Mouse (Mus musculus) adrenal gland, adult 8-10 months (tissue): ENCODE measurements at regions not wholly inside any gene's neighbourhood (a gene's known extent, or its start where the extent isn't known, plus 50 kb on each side); places are given as distances from the start of the nearest gene placed in this dataset.
A peak's percentile ranks its signal among the peaks of the same experiment; 100 is the strongest.

Source experiments
- DNase-seq: peaks from one replicate; pipeline ENCODE4 v3.0.0; 2022

DNA sequence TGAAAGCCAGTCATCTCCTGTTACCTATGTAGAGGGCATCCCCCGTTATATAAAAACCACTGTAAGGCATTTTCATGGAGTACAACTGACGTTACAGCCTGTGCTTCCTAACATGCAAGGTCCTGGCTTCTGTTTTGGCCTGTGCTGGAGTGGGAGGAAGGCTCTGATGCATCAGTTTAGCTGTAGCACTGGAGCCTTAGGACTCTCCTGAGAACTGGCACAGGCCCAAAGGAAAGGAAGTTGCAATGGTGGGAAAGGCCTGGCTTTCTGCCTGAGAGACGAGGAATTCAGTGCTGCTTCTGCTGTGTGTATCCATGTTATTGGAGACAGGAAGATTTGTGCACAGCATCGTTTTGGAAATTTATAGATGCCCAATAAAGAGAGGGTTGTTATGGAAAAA is 144.2 kb upstream of the Gm5148 start:
- no peak for DNase-seq

DNA sequence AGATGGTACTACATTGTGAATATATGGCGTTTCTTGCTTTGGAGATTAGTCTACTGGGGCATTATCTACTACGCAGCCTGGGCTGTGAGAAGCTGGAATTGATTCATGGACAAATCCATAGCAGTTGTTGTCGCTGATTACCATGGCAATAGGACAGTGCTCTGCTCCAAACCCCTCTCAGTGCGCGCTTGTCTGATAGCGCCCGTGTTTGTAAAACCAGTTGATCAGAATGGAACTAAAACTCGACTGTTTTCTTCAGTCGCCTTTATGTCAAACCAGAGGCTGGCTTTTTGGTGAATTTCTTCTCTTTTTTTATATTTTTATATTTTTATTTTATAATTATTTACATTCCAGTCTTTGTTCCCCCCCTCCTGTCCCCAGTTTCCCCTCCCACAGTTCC is 138.5 kb upstream of the Gm5148 start:
- DNase-seq: no peak

DNA sequence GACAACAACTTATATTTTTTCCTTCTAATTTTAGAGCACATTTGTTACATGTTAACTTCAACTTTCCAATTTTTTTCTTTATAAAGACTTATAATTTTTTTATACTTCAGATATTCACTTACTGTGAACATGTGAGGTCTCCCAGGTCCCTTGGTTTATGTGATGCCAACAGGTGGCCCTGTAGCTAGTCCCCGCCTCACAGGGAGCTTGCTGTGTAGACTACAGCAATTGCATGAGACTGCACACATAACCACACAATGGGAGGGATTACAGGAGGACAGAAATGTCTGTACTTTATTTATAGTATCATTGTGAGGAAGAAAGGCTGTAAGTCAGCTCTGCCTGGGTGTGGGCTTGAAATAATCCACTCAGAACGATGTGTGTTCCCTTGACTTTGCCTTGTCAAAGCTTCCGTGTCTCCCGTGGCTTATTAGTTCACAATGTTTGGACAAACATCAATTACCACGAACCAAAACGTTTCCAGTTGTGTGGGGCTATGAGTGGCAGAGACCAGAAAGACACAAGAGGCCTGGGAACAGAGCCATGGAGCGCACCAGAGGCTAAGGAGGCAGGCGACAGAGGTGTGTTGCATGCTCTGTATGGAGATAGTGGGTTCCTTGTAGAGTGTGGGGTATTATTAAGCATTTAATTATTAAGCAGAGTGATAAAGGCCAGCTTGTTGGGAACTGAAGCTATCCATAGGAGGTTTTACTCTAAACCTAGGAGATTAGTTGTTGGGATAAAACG is 136.6 kb upstream of the Gm5148 start:
- no peak for DNase-seq

DNA sequence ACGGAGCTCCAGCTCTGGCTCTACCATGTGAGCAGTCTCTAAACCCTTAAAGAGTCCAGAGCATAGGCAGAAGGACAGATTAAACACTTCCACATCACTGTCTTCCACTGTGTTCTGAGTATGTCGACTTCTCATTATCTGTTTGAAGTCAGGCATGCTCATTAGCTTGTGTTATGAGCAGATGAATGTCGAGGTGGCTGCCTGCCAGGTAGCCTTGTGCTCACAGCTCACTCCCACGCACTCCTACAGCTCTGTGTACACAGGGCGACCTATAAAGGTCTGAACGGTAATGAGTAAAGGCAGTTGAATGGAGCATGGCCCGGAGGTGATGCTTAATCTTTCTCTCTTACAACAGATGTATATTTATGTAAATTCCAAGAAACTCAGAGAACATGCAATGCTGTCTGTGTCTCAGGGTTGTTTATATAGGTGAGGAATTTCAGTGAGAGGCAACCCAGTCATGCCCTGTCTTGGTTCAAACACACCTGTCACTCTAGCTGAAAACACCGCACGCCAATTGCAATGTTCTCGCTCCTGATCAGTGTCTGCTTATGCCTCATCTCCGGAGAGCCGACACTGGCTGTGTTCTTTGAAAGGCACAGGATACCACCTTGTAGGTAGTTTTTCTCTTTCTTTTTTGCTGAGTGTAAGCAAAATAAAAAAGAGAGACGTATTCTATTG is 135.9 kb upstream of the Gm5148 start:
- no peak for DNase-seq

DNA sequence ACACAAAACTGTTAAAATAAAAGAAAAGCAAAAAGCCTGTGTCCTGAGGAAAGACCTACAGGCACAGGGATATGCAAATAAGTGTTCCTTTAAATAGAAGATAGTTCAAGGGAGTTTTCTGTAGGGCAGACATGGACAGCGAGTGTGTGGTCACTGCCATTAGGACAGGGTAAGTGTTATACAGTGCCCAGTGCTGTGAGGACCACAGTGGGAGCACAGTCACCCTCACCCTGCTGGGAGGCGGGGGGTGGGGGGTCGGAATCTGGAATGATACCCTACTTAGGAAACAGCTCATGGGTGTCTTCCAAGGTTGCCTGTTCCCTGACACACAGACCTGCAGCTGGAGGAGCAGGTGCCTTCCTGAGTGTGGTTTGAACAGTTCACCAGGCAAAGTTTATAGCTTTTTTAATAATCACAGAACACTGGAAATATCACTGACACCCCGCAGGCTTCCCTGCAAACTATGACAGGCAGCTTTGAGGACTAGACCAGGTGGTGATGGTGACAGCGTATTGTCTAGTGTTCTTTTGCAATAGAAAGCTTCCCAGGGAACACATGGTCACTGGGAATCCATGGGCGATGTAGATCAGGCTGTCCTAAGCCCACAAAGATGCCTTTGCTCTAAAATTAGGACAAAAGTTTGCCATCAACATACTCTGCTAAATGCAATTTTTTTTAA is 134.5 kb upstream of the Gm5148 start:
- DNase-seq: no peak

DNA sequence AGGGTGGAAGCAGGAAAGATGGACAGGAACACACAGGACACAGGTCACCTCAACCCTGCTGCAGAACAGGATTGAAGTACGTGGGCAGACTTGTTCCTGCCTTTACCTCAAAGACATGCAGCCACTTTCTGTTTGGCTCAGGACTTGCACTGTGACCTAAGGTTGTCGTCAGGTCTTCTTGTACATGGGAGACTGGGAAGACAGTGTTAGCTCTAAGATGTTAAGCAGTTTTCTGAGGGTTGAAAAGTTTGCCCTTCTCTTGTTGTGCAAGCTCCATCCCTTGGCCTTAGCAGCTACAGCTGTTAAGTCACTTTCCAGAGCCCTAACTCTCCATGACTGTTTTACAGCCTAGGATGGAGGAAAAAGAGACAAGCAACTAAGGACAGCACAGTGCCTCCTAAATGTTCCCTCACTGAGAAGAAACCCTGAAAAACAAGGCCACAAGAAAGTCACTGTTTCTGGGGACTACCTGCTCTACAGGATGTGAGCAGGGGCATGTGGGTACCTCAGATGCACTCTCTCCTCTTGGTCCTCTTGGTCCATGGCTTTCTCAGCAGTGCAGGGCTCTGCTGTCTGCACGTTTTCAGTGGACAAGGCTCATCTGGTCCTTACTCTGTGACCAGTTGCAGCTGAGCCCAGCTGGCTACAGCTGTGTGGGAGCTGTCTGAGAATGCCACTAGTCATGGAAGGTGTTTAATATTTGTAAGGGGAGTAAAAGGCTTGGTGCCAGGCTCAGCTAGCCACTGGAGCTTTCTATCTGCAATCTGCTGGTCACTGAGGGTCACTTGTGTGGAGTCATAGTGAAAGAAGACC is 122.1 kb upstream of the Gm5148 start:
- DNase-seq: no peak

DNA sequence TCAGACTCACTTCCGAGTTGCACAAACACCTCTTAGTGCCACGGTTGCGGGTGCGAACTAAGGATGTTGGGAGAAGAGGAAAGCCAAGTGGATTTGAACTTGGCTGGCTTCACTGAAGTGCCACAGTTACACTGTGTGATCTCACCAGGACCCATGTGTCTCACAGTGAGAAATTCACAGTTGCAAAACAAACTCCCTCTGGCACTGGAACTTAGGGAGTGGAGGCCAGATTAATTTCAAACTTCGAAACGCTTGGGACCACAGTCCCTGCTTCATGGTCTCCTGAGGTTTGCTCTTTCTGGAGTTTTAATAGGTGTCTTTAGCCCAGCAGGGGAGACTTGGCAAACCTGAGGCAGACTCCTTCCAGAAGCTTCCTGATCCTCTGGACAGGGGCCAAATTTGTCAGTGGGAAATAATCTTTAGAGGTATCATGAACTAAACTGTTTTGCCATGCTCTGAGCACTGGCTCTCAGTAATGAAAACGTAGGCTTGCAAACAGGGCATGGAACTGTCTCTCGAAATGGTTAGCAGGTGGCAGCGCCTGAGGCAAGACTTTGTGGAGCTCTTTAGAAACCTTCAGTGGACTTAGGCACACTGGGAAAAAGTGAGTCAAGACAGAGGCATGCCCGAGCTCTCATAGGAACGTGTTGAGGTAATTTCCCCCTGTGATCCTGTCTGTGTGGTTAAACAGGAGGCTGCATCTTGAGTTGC is 121.2 kb upstream of the Gm5148 start:
- DNase-seq: no peak

DNA sequence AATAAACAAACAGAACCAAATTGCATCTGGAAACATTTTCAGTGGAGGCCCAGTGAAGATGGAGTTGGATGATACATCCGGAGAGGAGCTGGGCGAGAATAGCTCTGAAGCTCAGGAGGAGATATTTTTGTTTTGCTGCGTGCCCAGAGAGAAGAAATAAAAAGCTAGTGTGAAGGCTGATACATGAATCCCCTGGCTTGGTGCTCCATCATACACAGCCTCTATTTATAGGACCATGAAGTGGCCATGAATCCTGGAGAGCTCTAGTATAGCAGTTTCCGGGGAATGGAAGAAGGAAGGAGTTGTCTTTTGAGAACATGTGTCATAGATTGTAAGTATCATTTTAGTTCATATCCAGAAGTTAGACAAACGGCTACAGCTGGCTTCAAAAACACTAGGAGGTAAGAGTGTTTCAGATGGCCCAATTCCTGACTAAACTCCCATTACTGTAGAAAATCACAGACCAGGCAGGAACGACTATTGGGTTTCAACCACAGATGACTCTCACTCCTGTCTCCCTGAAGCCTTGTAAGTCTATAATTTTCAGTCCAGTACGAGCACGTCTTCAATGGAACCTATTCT is 120.5 kb upstream of the Gm5148 start:
- no peak for DNase-seq

DNA sequence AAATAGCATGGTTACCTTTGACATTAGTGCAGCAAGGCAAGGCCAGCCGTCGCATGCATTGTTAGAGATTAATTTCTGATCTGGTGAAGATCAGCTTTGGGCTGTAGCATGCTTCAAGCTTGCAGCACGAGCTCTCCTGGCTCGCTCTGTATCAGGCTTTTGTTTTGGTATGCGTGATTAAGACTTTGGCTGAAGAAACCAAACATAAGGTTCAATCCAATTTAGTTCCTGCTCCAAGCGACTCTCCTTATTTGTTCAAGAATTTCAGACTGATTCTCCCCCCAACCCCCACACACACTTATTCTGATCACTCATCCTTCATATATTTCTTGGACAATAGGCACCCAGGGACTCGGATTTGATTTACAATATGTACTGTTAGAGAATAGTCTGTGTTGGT is 118.0 kb upstream of the Gm5148 start:
- no peak for DNase-seq

DNA sequence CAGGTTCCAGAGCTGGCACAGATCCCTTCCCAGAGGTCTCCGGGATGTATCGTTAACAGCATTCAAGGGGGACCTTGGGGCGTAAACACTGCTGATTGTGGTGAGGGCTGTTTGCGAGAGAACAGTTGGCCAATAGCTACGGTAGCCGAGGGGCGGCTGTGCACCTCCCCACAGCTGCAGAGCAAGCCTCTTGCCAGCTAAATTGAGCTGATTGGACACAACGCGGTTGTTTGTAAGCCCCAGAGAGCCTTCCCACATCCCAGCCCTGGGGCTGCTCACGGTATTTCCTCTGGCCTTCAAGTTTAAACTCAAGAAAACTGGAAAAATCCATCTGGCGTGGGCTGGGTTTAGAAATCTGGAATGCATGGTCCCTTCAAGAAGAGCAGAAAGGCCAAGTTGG is 114.6 kb upstream of the Gm5148 start:
- peak; percentile 9 for DNase-seq

DNA sequence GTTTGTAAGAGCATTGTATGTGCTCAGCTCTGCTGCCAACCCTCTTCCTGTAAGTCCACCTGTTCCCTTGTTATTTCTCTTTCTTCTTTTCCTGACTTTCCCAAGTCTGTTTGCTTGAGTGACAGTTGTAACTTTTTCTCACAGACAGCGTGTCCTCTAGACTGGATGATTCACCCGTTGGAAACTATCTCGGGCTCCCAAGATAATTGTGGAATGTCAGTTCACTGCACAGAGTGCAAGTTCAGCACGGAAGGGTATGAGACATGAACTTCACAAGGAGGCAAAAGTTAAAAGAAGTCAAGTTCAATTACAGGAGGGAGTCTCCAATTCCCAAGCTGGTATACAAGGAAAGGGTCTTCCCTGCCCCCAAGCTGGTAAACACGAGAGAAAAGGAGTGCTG is 112.5 kb upstream of the Gm5148 start:
- DNase-seq: no peak

DNA sequence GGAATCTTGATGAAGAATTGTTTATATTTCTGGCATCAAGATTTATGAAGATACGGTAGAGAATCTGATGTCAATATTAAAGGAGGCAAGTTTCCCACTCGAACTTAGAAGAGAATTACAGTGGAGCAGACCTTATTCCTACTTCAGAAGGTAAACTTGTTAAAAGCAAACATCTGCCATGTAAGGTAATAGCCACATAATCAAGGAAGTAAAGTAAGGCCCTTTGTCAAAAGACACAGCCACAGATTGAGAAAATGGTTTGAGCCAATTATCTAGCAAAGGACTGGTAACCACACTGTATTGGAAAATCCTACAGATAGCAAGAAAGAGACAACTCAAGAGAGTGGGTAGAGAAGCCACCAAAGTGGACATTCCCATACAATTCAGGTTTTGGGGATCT is 111.4 kb upstream of the Gm5148 start:
- no peak for DNase-seq

DNA sequence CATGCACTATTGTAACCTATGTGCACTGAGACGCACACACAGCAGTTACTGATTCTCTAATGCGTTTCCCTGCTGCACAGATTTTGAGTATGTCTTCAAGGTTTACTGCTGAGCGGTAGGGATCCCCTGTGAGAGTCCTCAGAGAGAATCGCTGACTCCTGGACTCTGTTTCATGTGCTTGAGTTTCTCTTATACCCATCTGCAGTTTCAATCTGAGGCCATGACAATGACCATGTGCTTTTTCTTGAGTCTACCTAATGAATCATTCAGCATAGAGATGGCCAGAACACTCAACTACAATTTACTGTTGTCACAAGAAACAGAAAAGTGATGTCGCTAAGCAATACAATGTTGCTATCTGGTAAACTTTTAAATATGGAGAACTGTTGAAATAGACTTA is 110.8 kb upstream of the Gm5148 start:
- DNase-seq: no peak

DNA sequence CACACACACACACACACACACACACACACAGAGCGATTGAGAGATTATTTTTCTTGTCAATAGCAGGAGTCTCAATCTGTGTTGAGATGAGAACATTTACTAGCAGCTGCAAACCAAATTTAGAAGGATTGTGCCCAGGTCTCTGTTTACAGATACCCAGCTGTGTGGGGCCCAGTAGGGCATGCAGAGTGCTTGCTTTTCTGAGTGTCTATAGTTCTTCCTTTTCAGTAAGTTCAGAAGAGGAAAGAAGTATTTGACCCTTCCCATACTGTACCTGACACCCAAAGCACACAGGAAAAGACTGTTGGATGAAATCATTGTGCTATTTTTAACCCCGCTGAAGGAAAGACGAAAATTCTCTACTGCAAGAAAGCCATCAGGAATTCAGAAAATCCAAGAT is 110.3 kb upstream of the Gm5148 start:
- no peak for DNase-seq

DNA sequence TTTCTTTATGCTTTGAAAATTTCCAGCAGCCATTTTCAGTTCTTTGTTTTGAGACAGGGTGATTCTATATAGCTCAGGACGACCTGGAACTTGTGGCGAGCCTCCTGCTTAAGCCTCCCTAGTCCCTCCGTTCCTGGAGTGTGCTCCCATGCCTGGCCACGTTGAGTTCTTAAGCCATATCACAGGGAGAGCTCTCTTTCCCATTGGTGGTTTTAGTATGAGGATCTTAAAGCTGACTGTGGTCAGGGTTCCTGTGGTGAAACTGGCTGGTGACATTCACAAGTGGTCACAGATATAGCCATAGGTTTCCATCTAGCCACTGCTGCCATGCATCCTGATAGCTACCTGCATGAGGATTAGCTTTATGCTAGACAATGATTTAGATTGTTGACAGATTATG is 109.1 kb upstream of the Gm5148 start:
- no peak for DNase-seq

DNA sequence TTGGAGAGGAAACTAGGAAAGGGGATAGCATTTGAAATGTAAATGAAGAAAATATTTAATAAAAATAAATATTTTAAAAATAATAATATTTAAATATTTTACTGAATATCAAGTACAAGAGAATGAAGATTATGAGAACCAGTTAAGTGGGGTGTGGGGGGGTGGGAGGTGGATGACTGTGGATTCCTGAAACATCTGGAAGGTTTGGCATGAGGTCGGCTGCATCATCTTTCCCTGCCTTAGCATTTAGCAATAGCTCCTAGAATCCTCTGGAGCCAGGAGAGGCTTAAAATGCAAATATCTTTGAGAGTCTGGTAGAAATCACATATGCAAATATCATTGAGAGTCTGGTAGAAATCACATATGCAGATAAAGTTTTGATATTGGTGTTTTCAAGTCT is 103.3 kb upstream of the Gm5148 start:
- DNase-seq: no peak

DNA sequence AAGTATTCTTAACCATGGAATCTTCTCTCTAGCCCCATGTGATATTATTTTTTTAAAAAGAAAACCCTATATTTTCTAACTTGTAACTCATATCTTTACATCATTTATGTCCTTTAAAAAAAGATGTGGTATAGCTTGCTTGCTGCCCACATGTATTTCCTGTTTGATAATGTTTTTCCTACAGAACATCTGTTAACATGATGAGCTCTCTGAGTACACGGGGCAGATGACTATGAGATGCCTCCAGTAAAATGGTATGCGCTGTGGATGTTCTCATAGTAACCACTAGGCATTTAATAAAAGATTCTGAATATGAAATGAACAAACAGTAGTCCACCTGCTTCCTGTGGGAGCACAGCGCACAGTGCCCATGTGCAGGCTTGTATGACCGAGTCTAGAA is 101.3 kb upstream of the Gm5148 start:
- DNase-seq: no peak

DNA sequence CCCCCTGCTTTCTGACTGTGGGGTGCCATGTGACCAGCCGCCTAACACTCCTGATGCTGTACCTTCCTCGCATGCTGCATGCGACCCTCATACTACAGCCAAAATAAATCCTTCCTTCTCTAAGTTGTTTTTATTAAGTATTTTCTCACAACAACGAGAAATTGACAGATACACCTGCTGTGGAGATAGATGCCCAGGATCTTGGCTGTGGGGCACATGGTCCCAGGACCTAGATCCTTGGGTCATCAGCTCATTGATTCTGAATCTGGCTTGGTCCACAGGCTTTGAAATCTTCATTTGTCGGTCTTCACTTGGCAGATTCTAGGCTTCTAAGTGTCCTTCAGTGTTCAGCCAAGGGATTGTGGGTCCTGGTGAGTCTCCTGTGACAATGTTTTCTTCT is 100.4 kb upstream of the Gm5148 start:
- DNase-seq: no peak

DNA sequence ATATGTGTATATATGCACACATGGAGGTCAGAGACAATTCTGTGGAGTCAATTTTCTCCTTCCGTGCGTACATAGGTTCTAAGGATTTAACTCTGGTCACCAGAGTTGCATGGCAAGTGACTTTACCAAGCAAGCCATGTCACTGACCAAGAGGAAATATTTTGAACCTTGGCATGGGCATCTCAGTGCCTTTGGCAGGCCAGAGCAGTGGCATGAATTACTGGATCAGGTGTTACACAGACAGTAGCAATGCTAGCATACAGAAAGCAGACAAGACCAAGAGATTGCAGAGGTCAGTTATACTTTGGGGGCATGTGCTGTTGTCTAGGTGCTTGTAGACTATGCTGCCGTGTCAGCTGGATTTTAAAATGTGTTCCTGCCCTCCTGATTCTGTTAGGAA is 95.2 kb upstream of the Gm5148 start:
- DNase-seq: no peak

DNA sequence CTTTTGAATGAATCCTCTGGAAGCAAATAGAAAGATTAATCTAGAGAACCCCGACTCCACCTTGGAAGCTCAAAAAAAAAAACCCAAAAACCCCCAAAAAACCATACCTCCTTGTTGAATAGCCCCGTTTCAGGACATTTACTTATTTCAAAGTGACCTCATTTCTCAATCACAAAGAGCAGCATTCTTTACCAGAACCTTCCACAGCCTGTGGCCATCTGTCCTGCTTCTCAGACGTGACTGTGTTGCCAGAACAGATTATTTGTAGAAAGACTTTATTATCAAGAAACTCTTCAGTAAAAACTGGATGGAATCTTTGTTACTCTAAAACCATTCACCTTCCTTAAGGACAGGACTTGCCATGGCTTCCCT is 93.1 kb upstream of the Gm5148 start:
- DNase-seq: no peak

DNA sequence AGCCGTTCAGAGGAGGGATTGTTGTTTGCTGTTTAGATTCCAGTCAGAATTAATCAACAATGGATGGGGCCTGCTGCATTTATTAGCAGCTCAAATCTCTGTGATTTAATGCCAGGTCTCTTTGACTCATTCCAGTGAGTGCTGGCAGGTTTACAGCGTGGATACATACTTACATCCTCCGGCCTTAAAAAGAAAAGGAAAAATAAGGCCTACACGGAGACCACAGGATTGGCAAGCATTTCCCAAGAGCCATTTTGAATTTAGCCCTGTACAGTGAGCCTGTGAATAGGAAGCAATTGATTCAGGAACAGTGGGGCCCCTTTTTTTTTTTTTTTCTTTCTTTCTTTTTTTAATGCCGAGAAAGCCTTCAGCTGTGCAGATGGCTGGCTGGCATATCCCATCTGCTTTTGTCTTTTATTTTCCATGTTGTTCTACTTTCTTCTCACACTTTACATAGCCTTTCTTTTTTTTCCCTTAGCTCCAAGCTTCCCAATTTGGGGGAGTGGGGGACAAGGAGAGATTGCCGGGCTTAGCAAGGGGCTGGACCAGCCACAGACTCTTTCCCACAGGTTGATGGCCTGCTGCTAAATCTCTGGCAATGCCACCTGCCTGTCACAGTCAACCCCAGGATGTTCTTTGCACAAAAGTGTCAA is 92.6 kb upstream of the Gm5148 start:
- DNase-seq: no peak

DNA sequence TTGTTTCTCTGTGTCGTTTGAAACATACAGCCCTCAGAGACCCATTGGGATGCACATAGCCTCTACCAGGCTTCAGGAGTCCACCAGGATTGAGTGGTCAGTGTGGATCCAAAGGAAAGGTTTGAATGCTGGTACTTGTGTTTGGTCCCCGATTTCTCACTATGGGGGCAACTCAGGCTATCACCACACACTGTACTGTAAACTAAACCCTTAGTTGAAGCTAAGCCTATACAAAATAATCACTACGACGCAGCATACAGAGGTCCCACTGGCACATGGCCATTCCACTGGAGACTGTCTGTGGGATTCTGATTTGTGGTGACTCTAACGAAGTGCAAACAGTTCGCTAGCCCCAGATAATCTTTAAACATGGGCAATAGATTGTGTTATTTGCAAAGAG is 91.5 kb upstream of the Gm5148 start:
- DNase-seq: no peak
